Mouse (Mus musculus): ENCODE measurements at regions not wholly inside any gene's neighbourhood (a gene's known extent, or its start where the extent isn't known, plus 50 kb on each side); places are given as distances from the start of the nearest gene placed in this dataset.

- no peaks in the 10 kb centered on the region for H3K79me2 ChIP-seq (ENCODE audit: control insufficient read depth, insufficient read depth, low read length, poor library complexity)
- H3K27me3 ChIP-seq (ENCODE audit: control insufficient read depth in 1 of 2, insufficient read depth in 2 of 2, low read length in 2 of 2) = no peaks in the 10 kb centered on the region
- no peaks in the 10 kb centered on the region for H3K9me3 ChIP-seq (replicated peaks; ENCODE audit: insufficient read depth, low read length)
- H3K36me3 ChIP-seq (ENCODE audit: control insufficient read depth in 1 of 2, insufficient read depth in 2 of 2, low read length in 2 of 2) = no peaks in the 10 kb centered on the region
- no peak overlapping the region for H3K9ac ChIP-seq (ENCODE audit: control insufficient read depth, low read depth, low read length, poor library complexity, severe bottlenecking)
- no peak overlapping the region for H3K27ac ChIP-seq (ENCODE audit: control insufficient read depth, low read depth, low read length)
- H3K4me1 ChIP-seq (ENCODE audit: control insufficient read depth in 1 of 2, insufficient read depth in 2 of 2, low read length in 2 of 2) = no peaks in the 10 kb centered on the region; a peak in 1 of 4 replicates
- no peak overlapping the region for H3K4me3 ChIP-seq (ENCODE audit: control insufficient read depth in 1 of 2, insufficient read depth in 1 of 2, low read depth in 2 of 2, low read length in 2 of 2)
- TF ChIP-seq NELFE (IDR thresholded peaks at IDR 0.05; ENCODE audit: low read depth, low read length) (no peak), CHD2 (IDR thresholded peaks at IDR 0.05; ENCODE audit: low read length) (no peak), ZKSCAN1 (IDR thresholded peaks at IDR 0.05; ENCODE audit: low read depth, low read length) (no peak), KAT2A (conservative IDR thresholded peaks at IDR 0.05; ENCODE audit: low read depth, low read length) (no peak), ETS1 (IDR thresholded peaks at IDR 0.05; ENCODE audit: low read depth, low read length) (no peak)
- peak; percentile 44 for DNase-seq (ENCODE audit: low read depth, low spot score)
Observed at GRCm38 (mm10) chr14:114913238-114913637, 178.8 kb upstream of the Gpc5 start.

DNA sequence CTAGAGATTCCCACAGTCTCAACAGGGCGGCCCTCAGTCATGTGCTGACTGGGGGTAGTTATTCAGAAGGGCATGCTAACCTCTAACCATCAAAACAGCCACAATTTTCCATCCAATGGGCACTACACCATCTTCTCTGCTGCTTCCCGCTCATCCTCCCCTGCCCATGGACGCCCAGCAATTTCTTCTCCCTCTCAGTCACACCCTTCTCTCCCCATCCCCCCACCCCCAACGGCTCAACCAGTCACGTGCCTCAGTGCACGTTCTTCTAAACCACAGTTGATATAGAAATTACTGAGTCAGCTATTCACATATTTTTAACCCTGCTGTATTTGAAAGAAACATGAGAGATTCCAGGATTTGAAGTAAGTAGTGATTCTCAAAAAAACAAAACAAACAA is 146.3 kb upstream of the Gpc5 start:
- H3K27ac ChIP-seq (ENCODE audit: control insufficient read depth, low read depth, low read length) = no peak overlapping the region
- H3K27me3 ChIP-seq (ENCODE audit: control insufficient read depth in 1 of 2, insufficient read depth in 2 of 2, low read length in 2 of 2) = peaks cover 0 to 8% of the 10 kb centered on the region in 2 experiments
- H3K9me3 ChIP-seq (replicated peaks; ENCODE audit: insufficient read depth, low read length) = 0 out of 2 replicates have a peak, but pooled peaks cover 2% of the 10 kb centered on the region
- peaks cover 0 to 18% of the 10 kb centered on the region in 2 experiments; a peak in 2 of 4 replicates for H3K36me3 ChIP-seq (ENCODE audit: control insufficient read depth in 1 of 2, insufficient read depth in 2 of 2, low read length in 2 of 2)
- H3K4me3 ChIP-seq (ENCODE audit: control insufficient read depth in 1 of 2, insufficient read depth in 1 of 2, low read depth in 2 of 2, low read length in 2 of 2) = no peak overlapping the region
- peak; percentile 53 for DNase-seq (ENCODE audit: low read depth, low spot score)
- H3K4me1 ChIP-seq (ENCODE audit: control insufficient read depth in 1 of 2, insufficient read depth in 2 of 2, low read length in 2 of 2) = peaks cover 22% of the 10 kb centered on the region in 2 experiments
- TF ChIP-seq MYB (IDR thresholded peaks at IDR 0.05; ENCODE audit: low read depth, low read length) (no peak), NELFE (IDR thresholded peaks at IDR 0.05; ENCODE audit: low read depth, low read length) (no peak), ELF1 (IDR thresholded peaks at IDR 0.05; ENCODE audit: low read depth, low read length) (no peak), RCOR1 (IDR thresholded peaks at IDR 0.05; ENCODE audit: low read depth, low read length) (no peak), E2F4 (IDR thresholded peaks at IDR 0.05; ENCODE audit: borderline replicate concordance, low read depth, low read length) (no peak), CHD1 (IDR thresholded peaks at IDR 0.05; ENCODE audit: low read depth, low read length) (no peak), USF2 (IDR thresholded peaks at IDR 0.05; ENCODE audit: borderline replicate concordance in 1 of 2, insufficient read depth in 1 of 2, low read depth in 1 of 2, low read length in 2 of 2) (no peak), ZNF384 (IDR thresholded peaks at IDR 0.05; ENCODE audit: low read depth, low read length) (no peak), KAT2A (conservative IDR thresholded peaks at IDR 0.05; ENCODE audit: low read depth, low read length) (no peak), MAZ (IDR thresholded peaks at IDR 0.05; ENCODE audit: low read depth, low read length) (no peak), ZKSCAN1 (IDR thresholded peaks at IDR 0.05; ENCODE audit: low read depth, low read length) (no peak), TCF12 (IDR thresholded peaks at IDR 0.05; ENCODE audit: low read depth, low read length) (no peak), ZMIZ1 (IDR thresholded peaks at IDR 0.05; ENCODE audit: low read depth, low read length) (no peak), ZC3H11A (IDR thresholded peaks at IDR 0.05; ENCODE audit: low read depth, low read length) (no peak), SMC3 (IDR thresholded peaks at IDR 0.05; ENCODE audit: low read depth, low read length) (no peak), ETS1 (IDR thresholded peaks at IDR 0.05; ENCODE audit: low read depth, low read length) (no peak), CTCF (IDR thresholded peaks at IDR 0.05 in 2 of 3, conservative IDR thresholded peaks at IDR 0.05 in 1 of 3; ENCODE audit: control insufficient read depth in 1 of 3, insufficient read depth in 1 of 3, low read depth in 2 of 3, low read length in 3 of 3, poor library complexity in 1 of 3, severe bottlenecking in 1 of 3) (no peak)
- no peak overlapping the region for H3K9ac ChIP-seq (ENCODE audit: control insufficient read depth, low read depth, low read length, poor library complexity, severe bottlenecking)
- H3K79me2 ChIP-seq (ENCODE audit: control insufficient read depth, insufficient read depth, low read length, poor library complexity) = no peaks in the 10 kb centered on the region
